23 mouse cellular contexts compared by ENCODE assay signal in the genomic region with DNA sequence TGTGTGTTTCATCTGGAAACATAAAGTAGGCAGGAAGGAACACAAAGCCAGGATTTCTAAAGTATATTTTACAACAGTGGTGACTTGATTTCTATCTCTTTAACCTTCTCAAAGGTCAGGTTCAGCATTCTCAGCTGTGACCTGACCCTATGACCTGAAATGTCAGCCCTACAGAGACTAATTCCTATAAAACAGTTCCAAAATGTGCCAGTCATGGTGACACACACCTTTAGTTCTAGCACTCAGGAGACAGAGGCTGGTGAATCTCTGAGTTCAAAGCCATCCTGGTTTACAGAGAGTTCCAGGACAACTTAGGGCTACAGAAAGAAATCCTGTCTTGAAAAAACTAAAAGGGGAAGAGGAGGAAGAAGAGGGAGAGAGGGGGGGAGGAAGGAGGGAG. TPM values are rescaled to one million over a fixed set of nuclear protein-coding genes. Genes with fewer than 3 reads are reported as not detected.
DNase-seq lines count a peak whose midpoint lies in the region; ATAC-seq and TF ChIP-seq lines count a peak whose summit lies in the region.
"Had no signal": no experiment of that assay in that cellular context is flagged by ENCODE, and none has a peak within 500 bp of the region (broad histone marks: within the 10 kb centered on the region; RNA-seq: fewer than 3 reads in every experiment).

No protein-coding gene starts in this region.

- H3K4me1 ChIP-seq in E14TG2a.4 (replicated peaks; ENCODE audit: low read depth, low read length) (peaks cover 48% of the 10 kb centered on the region), ES-Bruce4 (ENCODE audit: control insufficient read depth, insufficient read depth, low read length) (no peaks in the 10 kb centered on the region), ES-E14 (ENCODE audit: control insufficient read depth in 2 of 2, insufficient read depth in 2 of 2, low read length in 2 of 2, poor library complexity in 1 of 2) (peaks cover 7 to 18% of the 10 kb centered on the region in 2 experiments; a peak in 3 of 4 replicates)
- no peaks in the 10 kb centered on the region for H3K4me1 ChIP-seq in midbrain, embryonic 14.5 days (ENCODE audit: control insufficient read depth, insufficient read depth, low read length)
- H3K4me1 ChIP-seq: embryonic facial prominence, embryonic 15.5 days; forebrain, embryonic 12.5 days had no signal

- TF ChIP-seq EP300 in ES-Bruce4 (IDR thresholded peaks at IDR 0.05; ENCODE audit: insufficient read depth, low read depth, low read length): no peak

- H3K36me3 ChIP-seq in E14TG2a.4 (ENCODE audit: insufficient read depth, low read length): no peaks in the 10 kb centered on the region
- H3K36me3 ChIP-seq in ES-Bruce4 (ENCODE audit: control insufficient read depth, insufficient read depth, low read length, poor library complexity, severe bottlenecking): no peaks in the 10 kb centered on the region
- H3K36me3 ChIP-seq in ES-E14 (ENCODE audit: control insufficient read depth, insufficient read depth, low read length, poor library complexity, severe bottlenecking): no peaks in the 10 kb centered on the region
- no peaks in the 10 kb centered on the region for H3K36me3 ChIP-seq in midbrain, embryonic 14.5 days (ENCODE audit: control insufficient read depth, insufficient read depth, low read length)
- H3K36me3 ChIP-seq: embryonic facial prominence, embryonic 13.5 days; embryonic facial prominence, embryonic 15.5 days; forebrain, embryonic 12.5 days had no signal

- ATAC-seq in midbrain, embryonic 14.5 days (ENCODE audit: low FRiP score, low TSS enrichment): no peak
- ATAC-seq: forebrain, embryonic 14.5 days; forebrain, embryonic 16.5 days had no signal

- H3K9me3 ChIP-seq in E14TG2a.4 (ENCODE audit: low read length): peaks cover 4% of the 10 kb centered on the region
- H3K9me3 ChIP-seq in ES-Bruce4 (replicated peaks; ENCODE audit: control insufficient read depth, insufficient read depth, low read length, poor library complexity, severe bottlenecking): no peaks in the 10 kb centered on the region
- no peaks in the 10 kb centered on the region for H3K9me3 ChIP-seq in ES-E14 (ENCODE audit: control insufficient read depth, insufficient read depth, low read depth, low read length)
- no peaks in the 10 kb centered on the region for H3K9me3 ChIP-seq in midbrain, embryonic 14.5 days (ENCODE audit: control insufficient read depth, low read length)
- H3K9me3 ChIP-seq: embryonic facial prominence, embryonic 15.5 days; forebrain, embryonic 12.5 days had no signal

- H3K27me3 ChIP-seq in E14TG2a.4 (ENCODE audit: insufficient read depth, low read length) (no peaks in the 10 kb centered on the region), ES-Bruce4 (ENCODE audit: control insufficient read depth, insufficient read depth, low read length, poor library complexity, severe bottlenecking) (no peaks in the 10 kb centered on the region)
- H3K27me3 ChIP-seq in midbrain, embryonic 14.5 days (ENCODE audit: control insufficient read depth, insufficient read depth, low read length): no peaks in the 10 kb centered on the region
- H3K27me3 ChIP-seq: embryonic facial prominence, embryonic 13.5 days; embryonic facial prominence, embryonic 15.5 days; forebrain, embryonic 12.5 days had no signal

- TF ChIP-seq CTCF in E14TG2a.4 (conservative IDR thresholded peaks at IDR 0.05; ENCODE audit: low read length) (no peak), ES-Bruce4 (IDR thresholded peaks at IDR 0.05; ENCODE audit: low read depth, low read length) (no peak)

- H3K4me3 ChIP-seq in E14TG2a.4 (replicated peaks; ENCODE audit: low read length): peak overlapping the region; percentile 65
- H3K4me3 ChIP-seq in ES-Bruce4 (ENCODE audit: low read depth, low read length): no peak overlapping the region
- H3K4me3 ChIP-seq in ES-E14 (ENCODE audit: insufficient read depth in 1 of 2, low read depth in 1 of 2, low read length in 2 of 2, poor library complexity in 1 of 2, severe bottlenecking in 1 of 2): peak overlapping the region; percentile 58 to 67
- no peak overlapping the region for H3K4me3 ChIP-seq in midbrain, embryonic 14.5 days (replicated peaks; ENCODE audit: low read depth, low read length)
- H3K4me3 ChIP-seq: embryonic facial prominence, embryonic 13.5 days; embryonic facial prominence, embryonic 15.5 days; erythroblast, embryonic 14.5 days; forebrain, embryonic 12.5 days had no signal

- DNase-seq in ES-E14 (ENCODE audit: low read depth, low spot score): no peak
- DNase-seq in ZHBTc4 (ENCODE audit: low read depth, low spot score): peak; percentile 46
- no peak for DNase-seq in lung, postnatal 36 days
- no peak for DNase-seq in right cerebral cortex, postnatal 4 days
- no peak for DNase-seq in midbrain, embryonic 14.5 days
- DNase-seq: adrenal gland, adult 2 months; adrenal gland, postnatal 10 days; adrenal gland, postnatal 25 days; cerebellum, adult 11 months; cerebellum, adult 18-20 months; cerebellum, adult 8-10 months; cerebellum, adult 9-11 months; cerebellum, postnatal 14 days; cerebellum, postnatal 36 days; embryo, embryonic 11 days had no signal

- TF ChIP-seq POLR2A in ES-Bruce4 (IDR thresholded peaks at IDR 0.05; ENCODE audit: insufficient read depth, low read length): no peak

- H3K9ac ChIP-seq in ES-Bruce4 (ENCODE audit: low read depth, poor library complexity, severe bottlenecking) (peak overlapping the region; percentile 36), ES-E14 (ENCODE audit: insufficient read depth, low read depth, low read length, poor library complexity, severe bottlenecking) (peak overlapping the region; percentile 74; the same call in 1 of the 2 replicates)
- H3K9ac ChIP-seq in midbrain, embryonic 14.5 days (replicated peaks; ENCODE audit: low read length): no peak overlapping the region
- H3K9ac ChIP-seq: embryonic facial prominence, embryonic 13.5 days; embryonic facial prominence, embryonic 15.5 days; forebrain, embryonic 12.5 days had no signal

- H3K27ac ChIP-seq in ES-Bruce4 (ENCODE audit: insufficient read depth, low read length): no peak overlapping the region; the same call in 1 of the 2 replicates
- peak overlapping the region; percentile 88; the same call in 1 of the 2 replicates for H3K27ac ChIP-seq in ES-E14 (ENCODE audit: insufficient read depth, low read depth, low read length, poor library complexity, severe bottlenecking)
- H3K27ac ChIP-seq in midbrain, embryonic 14.5 days (replicated peaks; ENCODE audit: low read depth, low read length): no peak overlapping the region
- H3K27ac ChIP-seq: embryonic facial prominence, embryonic 13.5 days; embryonic facial prominence, embryonic 15.5 days; forebrain, embryonic 12.5 days had no signal

- H3K4me2 ChIP-seq in midbrain, embryonic 14.5 days (ENCODE audit: low read length): no peak overlapping the region
- H3K4me2 ChIP-seq: embryonic facial prominence, embryonic 13.5 days; embryonic facial prominence, embryonic 15.5 days; forebrain, embryonic 12.5 days had no signal

- in situ Hi-C loops in ES-E14 (cut with MboI; ENCODE audit: low sequenced_read_pairs in 2 of 2, unreplicated experiment in 2 of 2): no loop called here

TF ChIP-seq in ES-E14, 5 proteins besides CTCF, POLR2A, EP300 and RAD21:
- TF ChIP-seq CHD2 (IDR thresholded peaks at IDR 0.05; ENCODE audit: low read depth, low read length) (no peak), MAFK (IDR thresholded peaks at IDR 0.05; ENCODE audit: insufficient read depth, low read depth, low read length) (peak; percentile 72)

RNA-seq across cellular contexts. Expression of gene Sub1, which starts 36.4 kb away (rescaled TPM):
- 508 and 525 TPM in 2 replicates for polyA plus RNA-seq in ES-Bruce4 (2011; ENCODE audit: insufficient read depth, insufficient read length, low read depth, missing spikeins)
- total RNA-seq in ES-E14 (2012; rRNA removed): 212 and 301 TPM in 2 replicates
- polyA plus RNA-seq in midbrain, embryonic 14.5 days (2014; fragmentation: Nextera tagmentation; extraction: Ambion mirVana): 527 and 572 TPM in 2 replicates

Comparison
In these comparisons a context has a peak if more than half of its experiments do, and no peak if none do; other contexts are left out.
1. H3K4me3 ChIP-seq: peak in E14TG2a.4 (single experiment) and ES-E14 (2 of 2); none in ES-Bruce4 (single experiment) and midbrain, embryonic 14.5 days (single experiment).